Mouse (Mus musculus): ENCODE measurements at regions not wholly inside any gene's neighbourhood (a gene's known extent, or its start where the extent isn't known, plus 50 kb on each side); places are given as distances from the start of the nearest gene placed in this dataset.

DNA sequence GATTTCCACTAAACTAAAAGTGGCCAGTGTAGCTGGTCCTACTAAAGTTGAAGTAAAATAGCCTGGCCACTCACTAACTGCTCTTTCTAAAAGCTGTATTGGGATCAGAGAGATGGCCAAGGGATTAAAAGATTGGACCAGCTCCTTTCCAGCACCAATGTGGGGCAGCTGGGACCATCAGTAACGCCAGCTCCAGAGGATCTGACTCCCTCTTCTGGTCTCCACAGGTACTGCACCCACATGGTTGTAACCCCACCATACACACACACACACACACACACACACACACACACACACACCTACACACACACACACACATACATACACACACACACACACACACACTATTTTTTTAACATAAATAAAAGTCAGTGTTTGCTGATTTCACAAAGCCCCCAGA is 122.1 kb upstream of the Topaz1 start:
- TF ChIP-seq POLR2A (IDR thresholded peaks at IDR 0.05; ENCODE audit: borderline replicate concordance, extremely low read depth, insufficient read depth, insufficient read length, poor library complexity, severe bottlenecking) (no peak), CTCF (IDR thresholded peaks at IDR 0.05; ENCODE audit: borderline replicate concordance, extremely low read depth, insufficient read depth, insufficient read length) (peak; percentile 35; the same call in 1 of the 2 replicates)
